Mouse (Mus musculus) lung, embryonic 14.5 days (tissue): ENCODE data around the gene Thada. TPM values are rescaled to one million over a fixed set of nuclear protein-coding genes. Genes with fewer than 3 reads are reported as not detected.

Experiments
- ATAC-seq: fragments of 200-750 bp; cut with Nextera tagmentation; 2 replicates; pipeline ENCODE4 v1.8.0; 2017; ENCODE audit warnings: mild to moderate bottlenecking, moderate TSS enrichment, moderate library complexity; ENCODE audit not compliant: insufficient read depth
- DNase-seq: peaks from one replicate; pipeline ENCODE4 v3.0.0-alpha.2; 2015
- H3K27ac ChIP-seq: fragments of 300-500 bp; sonication (generic); 2 replicates; pipeline ENCODE4 v1.5.1; 2014; ENCODE audit warnings: low read depth, mild to moderate bottlenecking, moderate library complexity
- H3K27me3 ChIP-seq: fragments of 300-500 bp; sonication (generic); 2 replicates; pipeline ENCODE4 v1.6.1; 2014; ENCODE audit warnings: low read length, control low read depth; ENCODE audit not compliant: insufficient read depth
- H3K36me3 ChIP-seq: fragments of 300-500 bp; sonication (generic); 2 replicates; pipeline ENCODE4 v1.6.1; 2014; ENCODE audit warnings: control low read depth; ENCODE audit not compliant: insufficient read depth
- H3K4me1 ChIP-seq: fragments of 300-500 bp; sonication (generic); 2 replicates; pipeline ENCODE4 v1.6.1; 2014; ENCODE audit warnings: antibody characterized with exemption, control low read depth; ENCODE audit not compliant: insufficient read depth
- H3K4me2 ChIP-seq: fragments of 300-500 bp; sonication (generic); 2 replicates; pipeline ENCODE4 v1.6.1; 2014; ENCODE audit warnings: mild to moderate bottlenecking
- H3K4me3 ChIP-seq: fragments of 300-500 bp; sonication (generic); 2 replicates; pipeline ENCODE4 v1.5.1; 2014; ENCODE audit warnings: low read depth, low read length
- H3K9ac ChIP-seq: fragments of 300-500 bp; sonication (generic); 2 replicates; pipeline ENCODE4 v1.6.1; 2014
- H3K9me3 ChIP-seq: fragments of 300-500 bp; sonication (generic); 2 replicates; pipeline ENCODE4 v1.6.1; 2016; ENCODE audit warnings: low read depth, low read length, control low read depth
- CTCF ChIP-seq: IDR thresholded peaks from 2 replicates; pipeline ENCODE4 v1.5.1; 2016; ENCODE audit warnings: antibody characterized with exemption, low read depth
- WGBS: fragments of 180-500 bp; shearing (Covaris S2); extraction: QIAGEN DNeasy Blood & Tissue Kit; methylation state at CpG from one replicate; pipeline ENCODE4 v1.1.7; 2014; 5-methylcytosine and 5-hydroxymethylcytosine counted together
- polyA plus RNA-seq: library from polyadenylated mRNA; unstranded; fragments of >200 nt; fragmentation: Nextera tagmentation; extraction: Ambion mirVana; gene quantifications from 2 replicates; pipeline ENCODE4 v1.2.1, GENCODE M21; 2014

Thada gene
- polyA plus RNA-seq, 1 experiment from 2014 or later, result 14.5 TPM

DNA sequence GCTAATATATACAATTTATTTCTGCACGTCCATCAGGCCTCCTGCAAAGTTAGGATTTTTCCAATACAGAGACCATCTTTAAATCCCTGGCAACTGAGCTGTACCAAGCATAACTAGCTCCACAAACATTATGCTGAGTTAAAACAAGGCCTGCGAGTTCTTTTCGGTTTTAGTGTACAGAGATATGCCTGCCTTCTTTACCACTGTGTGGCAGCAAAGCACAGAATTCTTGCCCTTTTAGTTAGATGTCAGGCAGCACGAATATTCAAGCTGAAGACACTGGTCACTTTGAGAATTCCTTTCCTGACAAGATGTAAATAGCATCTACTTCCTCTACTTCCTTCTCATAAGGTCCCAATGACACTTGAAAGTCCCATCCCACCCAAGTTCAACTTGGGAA lies 8.3 kb upstream of the Thada start:
- TF ChIP-seq CTCF, result peak; percentile 65
- 37% methylated on average over 4 of the region's 4 CpGs for WGBS
- Histone ChIP-seq H3K4me2 (no peak overlapping the region), H3K36me3 (no peaks in the 10 kb centered on the region), H3K4me3 (no peak overlapping the region), H3K4me1 (no peaks in the 10 kb centered on the region), H3K27ac (no peak overlapping the region), H3K9ac (no peak overlapping the region), H3K27me3 (no peaks in the 10 kb centered on the region), H3K9me3 (no peaks in the 10 kb centered on the region)
- DNase-seq, result peak; percentile 83
- 0 out of 2 replicates have a peak, but pooled peaks have one; percentile 44 for ATAC-seq

GRCm38 (mm10) chr17:84435012-84435411 lies 31.0 kb downstream of the Thada start:
- no peaks in the 10 kb centered on the region for H3K27me3 ChIP-seq
- WGBS, result 48% methylated on average over 4 of the region's 4 CpGs
- H3K4me2 ChIP-seq, result no peak overlapping the region
- no peak overlapping the region for H3K9ac ChIP-seq
- no peaks in the 10 kb centered on the region for H3K4me1 ChIP-seq
- ATAC-seq (no peak), DNase-seq (no peak)
- TF ChIP-seq CTCF, result no peak
- H3K4me3 ChIP-seq, result no peak overlapping the region
- no peak overlapping the region for H3K27ac ChIP-seq
- no peaks in the 10 kb centered on the region for H3K9me3 ChIP-seq
- H3K36me3 ChIP-seq, result peaks cover 82% of the 10 kb centered on the region

DNA sequence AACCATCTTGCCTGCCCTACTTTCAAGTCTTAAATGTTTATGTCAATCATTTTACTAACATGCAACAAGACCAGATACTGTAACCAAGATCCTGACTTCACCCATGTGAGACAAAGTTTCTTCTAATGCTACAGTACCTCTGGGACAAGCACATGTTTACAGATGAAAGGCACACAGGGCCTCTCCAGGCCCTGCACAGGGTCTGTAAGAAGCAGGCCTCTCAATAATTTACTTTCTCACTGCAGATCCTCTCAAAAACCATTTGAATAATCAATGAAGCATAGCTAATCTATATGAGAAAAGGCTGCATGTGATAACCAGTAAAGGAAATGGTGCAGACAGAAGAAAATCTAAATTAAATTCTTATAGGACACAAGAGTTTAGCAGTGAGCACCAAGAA lies 31.8 kb downstream of the Thada start:
- no peak for DNase-seq
- H3K4me1 ChIP-seq, result no peaks in the 10 kb centered on the region
- H3K27ac ChIP-seq, result no peak overlapping the region
- no peak overlapping the region for H3K4me2 ChIP-seq
- H3K4me3 ChIP-seq, result no peak overlapping the region
- no peaks in the 10 kb centered on the region for H3K9me3 ChIP-seq
- no peak overlapping the region for H3K9ac ChIP-seq
- no peak for ATAC-seq
- TF ChIP-seq CTCF, result no peak
- H3K36me3 ChIP-seq, result peaks cover 82% of the 10 kb centered on the region
- H3K27me3 ChIP-seq, result no peaks in the 10 kb centered on the region

GRCm38 (mm10) chr17:84431991-84432390 lies 34.0 kb downstream of the Thada start:
- Histone ChIP-seq H3K36me3 (peaks cover 81% of the 10 kb centered on the region), H3K9ac (no peak overlapping the region), H3K4me3 (no peak overlapping the region), H3K9me3 (no peaks in the 10 kb centered on the region), H3K27ac (no peak overlapping the region), H3K27me3 (no peaks in the 10 kb centered on the region), H3K4me2 (no peak overlapping the region), H3K4me1 (no peaks in the 10 kb centered on the region)
- no peak for TF ChIP-seq CTCF
- WGBS, result 59% methylated on average over 5 of the region's 5 CpGs
- DNase-seq, result no peak
- ATAC-seq, result no peak

GRCm38 (mm10) chr17:84424258-84424657 lies 41.7 kb downstream of the Thada start:
- WGBS, result 77% methylated on average over 1 of the region's 1 CpGs
- TF ChIP-seq CTCF, result no peak
- H3K36me3 ChIP-seq, result peaks cover 69% of the 10 kb centered on the region

DNA sequence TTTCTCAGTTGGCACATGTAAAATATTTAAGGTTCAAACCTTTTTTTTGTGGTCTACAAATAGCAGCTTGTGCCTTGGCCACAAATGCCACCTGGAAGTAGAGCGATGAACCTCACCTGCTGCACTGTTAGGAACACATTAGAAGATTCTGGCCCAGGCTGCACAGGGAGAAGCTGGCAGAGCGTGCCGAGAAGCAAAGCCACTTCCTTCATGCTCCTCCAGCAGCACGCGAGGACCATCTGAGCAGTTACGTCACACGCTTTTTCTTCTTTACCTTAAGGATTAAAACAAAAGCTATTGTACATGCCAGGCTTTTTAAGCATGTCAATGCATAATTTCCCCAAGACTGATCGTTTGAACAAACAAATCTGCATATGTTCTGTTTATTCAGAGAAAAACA lies 43.1 kb downstream of the Thada start:
- H3K4me3 ChIP-seq, result no peak overlapping the region
- peaks cover 56% of the 10 kb centered on the region for H3K36me3 ChIP-seq
- H3K9me3 ChIP-seq, result no peaks in the 10 kb centered on the region
- no peak for ATAC-seq
- no peak for TF ChIP-seq CTCF
- WGBS, result 91% methylated on average over 8 of the region's 8 CpGs
- no peaks in the 10 kb centered on the region for H3K27me3 ChIP-seq
- no peak overlapping the region for H3K27ac ChIP-seq
- no peak for DNase-seq
- peaks cover 3% of the 10 kb centered on the region; the same call in 1 of the 2 replicates for H3K4me1 ChIP-seq
- no peak overlapping the region for H3K4me2 ChIP-seq
- no peak overlapping the region for H3K9ac ChIP-seq

More at GRCm38 (mm10) chr17:84424258-84424657, 41.7 kb downstream of the Thada start:
- Histone ChIP-seq H3K27ac (no peak overlapping the region), H3K4me3 (no peak overlapping the region), H3K4me1 (peaks cover 3% of the 10 kb centered on the region; the same call in 1 of the 2 replicates), H3K4me2 (no peak overlapping the region), H3K9ac (no peak overlapping the region), H3K9me3 (no peaks in the 10 kb centered on the region), H3K27me3 (no peaks in the 10 kb centered on the region)
- no peak for DNase-seq
- ATAC-seq, result no peak

GRCm38 (mm10) chr17:84422001-84422785 lies 43.8 kb downstream of the Thada start:
- H3K4me1 ChIP-seq, result peaks cover 3% of the 10 kb centered on the region; the same call in 1 of the 2 replicates
- H3K9me3 ChIP-seq, result no peaks in the 10 kb centered on the region
- WGBS, result 68% methylated on average over 4 of the region's 4 CpGs
- peak; percentile 38 for DNase-seq
- no peak for ATAC-seq
- H3K4me3 ChIP-seq, result no peak overlapping the region
- no peaks in the 10 kb centered on the region for H3K27me3 ChIP-seq
- H3K9ac ChIP-seq, result no peak overlapping the region
- peaks cover 52% of the 10 kb centered on the region for H3K36me3 ChIP-seq
- TF ChIP-seq CTCF, result no peak
- no peak overlapping the region for H3K27ac ChIP-seq
- no peak overlapping the region for H3K4me2 ChIP-seq
